Mouse (Mus musculus): ENCODE measurements around the gene Ttc16.

- TF ChIP-seq CTCF (IDR thresholded peaks at IDR 0.05; ENCODE audit: borderline replicate concordance, insufficient read depth, low read depth, low read length) (no peak), POLR2A (IDR thresholded peaks at IDR 0.05; ENCODE audit: borderline replicate concordance, insufficient read depth, low read length) (no peak)
Measured at GRCm38 (mm10) chr2:32795748-32796418, 20.4 kb upstream of the Ttc16 start.

Measured in cerebellum, adult 2 months (tissue).